Mouse (Mus musculus): Measurements from ENCODE around the gene Ttc41. TPM values are rescaled to one million over a fixed set of nuclear protein-coding genes. Genes with fewer than 3 reads are reported as not detected.

The Ttc41 gene
- polyA plus RNA-seq, 1 experiment from 2014 or later, result 2.0 TPM

DNA sequence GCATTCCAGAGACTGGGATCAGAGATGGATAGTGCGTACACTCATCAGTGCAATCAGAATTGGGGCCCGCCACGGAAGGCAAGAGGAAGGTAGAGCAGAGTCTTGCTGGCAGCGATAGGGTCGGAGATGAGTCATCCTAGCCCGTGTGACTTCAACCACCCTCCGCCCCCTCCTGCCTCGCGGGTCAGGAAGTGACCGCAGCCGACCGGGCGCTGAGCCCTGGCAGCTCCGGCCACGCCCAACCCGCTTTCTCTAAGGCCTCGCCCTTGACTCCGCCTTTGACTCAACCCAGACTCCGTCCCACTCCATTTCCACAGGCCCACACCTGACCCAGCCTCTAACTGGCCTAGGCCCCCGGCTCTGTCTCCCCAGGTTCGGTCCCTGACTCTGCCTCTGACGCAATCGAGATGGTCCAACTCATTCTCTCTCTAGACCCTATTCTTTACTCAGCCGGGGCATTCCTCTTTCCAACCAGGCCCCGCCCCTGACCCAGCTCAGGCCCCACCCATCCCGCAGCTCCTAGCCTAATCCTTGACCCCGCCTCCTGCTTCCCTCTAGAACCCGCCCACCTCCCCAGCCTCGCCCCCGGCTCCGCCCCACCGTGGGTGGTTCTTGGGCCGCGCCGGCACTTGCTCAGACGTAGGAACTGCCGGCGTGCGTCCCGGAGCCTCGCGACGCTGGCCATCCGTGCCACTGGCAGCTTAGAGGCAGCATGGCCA is 72.9 kb downstream of the Ttc41 start, which contains the start of gene Nt5dc3:
Gene Nt5dc3, plus strand, starts transcription at position 608 of the 719 bp plus-strand sequence.
- Histone ChIP-seq H3K27ac (ENCODE audit: low read depth, low read length) (peak within 1 kb of the TSS; percentile 63), H3K27me3 (replicated peaks; ENCODE audit: control insufficient read depth, insufficient read depth, low read length) (no peaks in the 10 kb centered on the region), H3K4me2 (ENCODE audit: low read length) (peak within 1 kb of the TSS; percentile 86), H3K9me3 (ENCODE audit: control insufficient read depth, low read length) (no peaks in the 10 kb centered on the region), H3K4me1 (ENCODE audit: control insufficient read depth, insufficient read depth, low read depth, low read length) (peaks cover 16% of the 10 kb centered on the region), H3K9ac (ENCODE audit: low read depth, low read length) (peak within 1 kb of the TSS; percentile 78), H3K4me3 (ENCODE audit: low read length) (peak within 1 kb of the TSS; percentile 88), H3K36me3 (ENCODE audit: control insufficient read depth, insufficient read depth, low read length) (no peaks in the 10 kb centered on the region)
- peak; percentile 96 for ATAC-seq
- WGBS, result under 1% methylated on average over 44 of the region's 44 CpGs

DNA sequence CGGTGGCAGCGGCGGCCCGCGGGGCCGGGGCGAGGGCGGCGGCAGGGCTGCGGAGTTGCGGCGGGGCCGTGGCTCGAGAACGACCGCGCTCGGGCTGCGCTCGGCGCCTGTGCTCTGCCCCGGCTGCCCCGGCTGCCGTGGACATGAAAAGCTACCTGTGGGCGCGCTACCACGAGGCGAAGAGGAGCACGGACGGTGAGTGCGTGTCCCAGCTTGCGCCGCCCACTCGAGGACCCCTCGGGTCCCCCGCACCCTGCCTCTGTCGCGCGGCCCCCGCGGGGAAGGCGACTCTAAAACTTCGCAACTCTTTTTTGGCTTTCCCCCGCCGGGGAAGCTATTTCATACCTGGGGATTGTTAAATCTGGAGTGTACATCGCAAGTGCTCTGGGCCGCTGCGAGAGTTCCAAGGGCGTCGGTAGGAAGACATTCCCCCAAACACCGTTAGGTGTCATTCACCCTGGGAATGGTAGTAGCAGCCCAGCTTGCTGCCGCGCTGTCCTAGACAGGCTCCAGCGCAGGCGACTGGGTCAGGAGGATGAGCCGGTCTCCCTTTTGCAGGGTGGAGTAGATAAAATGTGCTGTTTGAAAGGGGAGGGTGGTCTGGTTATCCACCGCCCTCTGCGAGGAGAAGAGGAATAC is 73.6 kb downstream of the Ttc41 start:
- peak; percentile 66 for ATAC-seq
- H3K9me3 ChIP-seq (ENCODE audit: control insufficient read depth, low read length), result no peaks in the 10 kb centered on the region
- peak overlapping the region; percentile 78 for H3K9ac ChIP-seq (ENCODE audit: low read depth, low read length)
- H3K4me3 ChIP-seq (ENCODE audit: low read length), result peak overlapping the region; percentile 88
- under 1% methylated on average over 57 of the region's 58 CpGs for WGBS
- no peaks in the 10 kb centered on the region for H3K27me3 ChIP-seq (replicated peaks; ENCODE audit: control insufficient read depth, insufficient read depth, low read length)
- H3K4me2 ChIP-seq (ENCODE audit: low read length), result peak overlapping the region; percentile 86
- peaks cover 16% of the 10 kb centered on the region for H3K4me1 ChIP-seq (ENCODE audit: control insufficient read depth, insufficient read depth, low read depth, low read length)
- H3K27ac ChIP-seq (ENCODE audit: low read depth, low read length), result peak overlapping the region; percentile 63
- no peaks in the 10 kb centered on the region for H3K36me3 ChIP-seq (ENCODE audit: control insufficient read depth, insufficient read depth, low read length)

DNA sequence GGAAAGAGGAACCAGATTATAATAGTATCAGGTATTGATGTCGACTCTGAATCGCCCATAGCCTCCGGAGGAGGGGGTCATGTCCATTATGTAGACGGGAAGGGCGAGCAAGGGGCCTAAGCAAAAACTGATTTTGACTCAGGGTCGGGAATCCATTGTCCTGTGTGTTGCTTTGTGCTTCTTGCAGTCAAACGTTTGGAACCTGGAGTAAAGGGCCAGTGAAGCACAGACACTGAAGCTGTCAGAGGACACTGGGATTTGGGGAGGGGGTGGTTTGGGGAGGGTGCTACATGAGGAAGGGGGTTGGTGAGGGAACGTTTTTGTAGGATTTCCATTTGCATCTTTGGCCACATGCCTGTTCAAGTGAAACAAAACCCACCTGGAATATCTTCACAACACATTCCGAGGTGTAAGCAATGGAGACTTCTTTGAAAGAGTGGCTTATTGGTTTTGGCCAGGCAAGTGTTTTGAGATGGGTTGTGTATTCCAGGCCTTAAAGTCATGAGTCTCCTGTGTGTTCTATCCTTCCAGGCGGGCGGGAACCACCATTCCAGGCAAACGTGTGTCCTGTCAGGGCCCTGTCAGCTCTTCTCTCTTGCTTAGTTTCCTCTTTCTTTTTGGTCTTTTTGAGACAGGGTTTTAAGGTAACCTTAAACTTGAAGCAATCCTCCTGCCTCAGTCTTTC is 74.3 kb downstream of the Ttc41 start:
- H3K4me3 ChIP-seq (ENCODE audit: low read length), result peak overlapping the region; percentile 88
- WGBS, result 15% methylated on average over 12 of the region's 12 CpGs
- peak overlapping the region; percentile 86 for H3K4me2 ChIP-seq (ENCODE audit: low read length)
- H3K4me1 ChIP-seq (ENCODE audit: control insufficient read depth, insufficient read depth, low read depth, low read length), result peaks cover 16% of the 10 kb centered on the region
- H3K9me3 ChIP-seq (ENCODE audit: control insufficient read depth, low read length), result no peaks in the 10 kb centered on the region
- ATAC-seq, result no peak
- H3K27ac ChIP-seq (ENCODE audit: low read depth, low read length), result peak overlapping the region; percentile 63
- no peaks in the 10 kb centered on the region for H3K36me3 ChIP-seq (ENCODE audit: control insufficient read depth, insufficient read depth, low read length)
- H3K27me3 ChIP-seq (replicated peaks; ENCODE audit: control insufficient read depth, insufficient read depth, low read length), result no peaks in the 10 kb centered on the region
- peak overlapping the region; percentile 78 for H3K9ac ChIP-seq (ENCODE audit: low read depth, low read length)

DNA sequence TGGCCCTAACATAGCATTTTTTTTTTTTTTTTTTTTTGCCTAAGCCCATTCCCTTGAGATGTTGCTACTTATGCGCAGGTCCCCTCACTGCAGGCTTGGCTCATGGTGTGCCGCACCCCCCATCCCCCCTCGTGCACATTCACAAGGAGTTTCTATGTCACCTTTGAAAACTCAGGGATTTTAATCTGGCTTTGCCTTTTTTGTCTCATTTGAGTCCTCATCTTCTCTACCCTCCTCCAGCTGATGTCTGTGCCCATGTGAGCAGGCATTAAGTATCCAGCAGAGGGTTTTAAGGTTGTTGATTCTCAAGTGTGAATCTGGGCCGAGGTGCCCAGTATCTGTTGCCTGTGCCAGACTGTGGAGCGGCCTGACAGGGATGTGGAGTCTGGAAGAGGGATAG is 76.0 kb downstream of the Ttc41 start:
- Histone ChIP-seq H3K36me3 (ENCODE audit: control insufficient read depth, insufficient read depth, low read length) (no peaks in the 10 kb centered on the region), H3K4me1 (ENCODE audit: control insufficient read depth, insufficient read depth, low read depth, low read length) (peaks cover 16% of the 10 kb centered on the region), H3K4me3 (ENCODE audit: low read length) (no peak overlapping the region), H3K27me3 (replicated peaks; ENCODE audit: control insufficient read depth, insufficient read depth, low read length) (no peaks in the 10 kb centered on the region), H3K27ac (ENCODE audit: low read depth, low read length) (no peak overlapping the region), H3K4me2 (ENCODE audit: low read length) (peak overlapping the region; percentile 22; the same call in 1 of the 2 replicates), H3K9ac (ENCODE audit: low read depth, low read length) (no peak overlapping the region), H3K9me3 (ENCODE audit: control insufficient read depth, low read length) (no peaks in the 10 kb centered on the region)
- WGBS, result 45% methylated on average over 5 of the region's 5 CpGs
- no peak for ATAC-seq

DNA sequence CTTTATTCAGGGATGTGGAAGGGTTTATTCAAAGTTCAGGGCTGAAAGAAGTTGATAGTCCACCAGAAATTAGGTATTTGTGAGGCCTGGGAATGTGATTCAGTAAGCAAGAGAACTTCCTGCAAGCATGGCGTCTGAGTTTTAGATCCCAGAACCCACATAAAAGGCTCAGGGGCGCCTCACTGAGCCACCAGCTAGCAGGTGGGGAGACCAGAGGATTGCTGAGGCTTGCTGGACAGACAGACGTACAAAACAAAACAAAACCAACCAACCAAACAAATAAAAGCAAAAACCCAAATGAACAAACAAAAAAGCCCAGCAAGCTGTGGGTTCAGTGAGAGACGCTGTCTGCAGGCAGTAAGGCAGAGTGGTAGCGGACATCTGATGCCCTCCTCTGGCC is 77.0 kb downstream of the Ttc41 start:
- Histone ChIP-seq H3K4me1 (ENCODE audit: control insufficient read depth, insufficient read depth, low read depth, low read length) (peaks cover 16% of the 10 kb centered on the region), H3K27ac (ENCODE audit: low read depth, low read length) (no peak overlapping the region), H3K27me3 (replicated peaks; ENCODE audit: control insufficient read depth, insufficient read depth, low read length) (no peaks in the 10 kb centered on the region), H3K36me3 (ENCODE audit: control insufficient read depth, insufficient read depth, low read length) (no peaks in the 10 kb centered on the region), H3K4me2 (ENCODE audit: low read length) (no peak overlapping the region), H3K9ac (ENCODE audit: low read depth, low read length) (no peak overlapping the region), H3K4me3 (ENCODE audit: low read length) (no peak overlapping the region), H3K9me3 (ENCODE audit: control insufficient read depth, low read length) (no peaks in the 10 kb centered on the region)
- 55% methylated on average over 5 of the region's 5 CpGs for WGBS
- no peak for ATAC-seq

DNA sequence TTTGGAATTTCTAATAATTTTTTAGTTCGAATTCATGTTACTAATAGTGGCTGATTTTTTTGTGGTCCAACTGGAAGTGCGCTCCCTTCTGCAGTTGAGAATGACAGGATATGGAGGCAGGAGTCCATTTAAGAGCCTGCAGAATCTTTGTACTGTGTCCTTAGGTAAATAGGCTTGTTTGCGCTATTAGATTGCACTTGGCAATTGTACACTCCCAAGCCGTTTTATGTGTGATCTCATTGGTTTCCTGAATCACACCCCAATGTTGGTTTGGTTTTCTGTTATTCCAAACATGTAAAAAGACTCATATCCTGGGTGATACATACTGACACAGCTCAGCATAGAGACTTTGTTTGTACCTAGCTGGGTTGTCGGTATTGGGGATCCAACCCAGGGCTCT is 78.0 kb downstream of the Ttc41 start:
- H3K4me2 ChIP-seq (ENCODE audit: low read length), result no peak overlapping the region
- H3K4me3 ChIP-seq (ENCODE audit: low read length), result no peak overlapping the region
- 86% methylated on average over 5 of the region's 5 CpGs for whole genome bisulfite sequencing
- no peaks in the 10 kb centered on the region for H3K9me3 ChIP-seq (ENCODE audit: control insufficient read depth, low read length)
- H3K27ac ChIP-seq (ENCODE audit: low read depth, low read length), result no peak overlapping the region
- H3K4me1 ChIP-seq (ENCODE audit: control insufficient read depth, insufficient read depth, low read depth, low read length), result peaks cover 12% of the 10 kb centered on the region
- no peaks in the 10 kb centered on the region for H3K36me3 ChIP-seq (ENCODE audit: control insufficient read depth, insufficient read depth, low read length)
- no peaks in the 10 kb centered on the region for H3K27me3 ChIP-seq (replicated peaks; ENCODE audit: control insufficient read depth, insufficient read depth, low read length)
- H3K9ac ChIP-seq (ENCODE audit: low read depth, low read length), result no peak overlapping the region
- no peak for ATAC-seq

DNA sequence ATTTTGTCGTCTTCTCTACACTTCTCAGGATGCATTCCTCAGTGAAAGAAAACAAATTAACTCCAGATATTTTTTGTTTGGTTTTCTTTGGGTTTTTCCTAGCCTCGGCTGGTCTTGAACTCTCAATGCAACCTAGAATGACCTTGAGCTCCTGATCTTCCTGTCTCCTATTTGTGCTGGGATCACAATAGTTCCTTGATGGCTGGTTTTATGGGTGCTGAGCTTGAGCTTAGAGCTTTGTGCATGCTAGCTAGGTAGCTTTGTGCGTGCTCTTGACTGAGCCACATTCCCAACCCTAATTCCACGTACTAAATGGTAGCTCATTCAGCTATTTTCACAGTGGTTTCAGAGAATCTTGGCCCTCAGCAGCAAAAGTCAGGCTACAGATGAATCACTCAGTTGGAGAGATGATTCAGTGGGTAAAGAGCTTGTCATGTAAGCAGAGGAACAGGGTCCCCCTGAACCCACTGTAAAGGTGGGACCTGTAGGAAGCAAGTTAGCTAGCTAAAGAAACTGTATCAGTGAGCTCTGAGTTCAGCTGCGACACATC is 78.6 kb downstream of the Ttc41 start:
- no peaks in the 10 kb centered on the region for H3K36me3 ChIP-seq (ENCODE audit: control insufficient read depth, insufficient read depth, low read length)
- H3K4me3 ChIP-seq (ENCODE audit: low read length), result no peak overlapping the region
- WGBS, result 89% methylated on average over 5 of the region's 5 CpGs
- ATAC-seq, result no peak
- H3K4me2 ChIP-seq (ENCODE audit: low read length), result no peak overlapping the region
- no peak overlapping the region for H3K9ac ChIP-seq (ENCODE audit: low read depth, low read length)
- peaks cover 12% of the 10 kb centered on the region for H3K4me1 ChIP-seq (ENCODE audit: control insufficient read depth, insufficient read depth, low read depth, low read length)
- no peaks in the 10 kb centered on the region for H3K9me3 ChIP-seq (ENCODE audit: control insufficient read depth, low read length)
- H3K27me3 ChIP-seq (replicated peaks; ENCODE audit: control insufficient read depth, insufficient read depth, low read length), result no peaks in the 10 kb centered on the region
- H3K27ac ChIP-seq (ENCODE audit: low read depth, low read length), result no peak overlapping the region

DNA sequence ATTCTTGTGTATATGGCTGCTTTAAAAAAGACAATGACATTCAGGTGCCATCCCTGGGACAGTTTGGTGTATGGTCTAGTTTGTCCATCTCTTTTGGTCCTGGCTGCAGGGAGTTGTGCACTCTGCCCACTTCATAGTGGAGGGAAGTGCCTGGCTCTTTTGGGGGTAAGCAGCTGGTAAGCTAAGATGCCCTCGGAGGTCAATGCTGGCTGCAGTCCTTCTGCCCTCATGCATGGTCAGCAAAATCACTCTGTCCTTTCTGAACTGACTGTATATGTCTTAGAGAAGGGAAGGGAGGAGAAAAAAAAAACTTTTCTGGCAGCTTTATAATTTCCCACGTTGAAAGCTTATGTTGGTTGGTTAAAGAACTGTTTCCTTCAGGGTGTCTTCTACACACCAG is 79.8 kb downstream of the Ttc41 start:
- Histone ChIP-seq H3K4me2 (ENCODE audit: low read length) (no peak overlapping the region), H3K36me3 (ENCODE audit: control insufficient read depth, insufficient read depth, low read length) (no peaks in the 10 kb centered on the region), H3K4me1 (ENCODE audit: control insufficient read depth, insufficient read depth, low read depth, low read length) (peaks cover 12% of the 10 kb centered on the region), H3K27me3 (replicated peaks; ENCODE audit: control insufficient read depth, insufficient read depth, low read length) (no peaks in the 10 kb centered on the region), H3K4me3 (ENCODE audit: low read length) (no peak overlapping the region), H3K9ac (ENCODE audit: low read depth, low read length) (no peak overlapping the region), H3K9me3 (ENCODE audit: control insufficient read depth, low read length) (no peaks in the 10 kb centered on the region), H3K27ac (ENCODE audit: low read depth, low read length) (no peak overlapping the region)
- 78% methylated on average over 2 of the region's 2 CpGs for WGBS
- no peak for ATAC-seq

DNA sequence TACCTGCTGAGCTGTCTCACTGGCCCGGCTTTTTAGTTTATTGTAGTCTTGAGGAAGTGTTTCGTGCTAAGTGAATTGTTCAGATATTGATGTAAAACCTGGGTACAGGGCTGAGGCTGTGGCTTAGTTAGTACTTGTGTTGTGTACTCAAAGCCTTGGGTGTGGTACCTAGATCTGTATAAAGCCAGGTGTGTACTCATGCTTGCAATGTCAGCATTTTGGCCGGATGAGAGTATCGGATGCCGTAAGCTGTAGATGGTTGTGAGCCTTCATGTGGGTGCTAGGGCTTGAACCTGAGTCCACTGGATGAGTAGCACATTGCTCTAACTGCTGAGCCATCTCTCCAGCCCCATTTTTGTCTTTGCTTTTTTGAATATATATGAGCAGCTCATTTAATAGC is 80.5 kb downstream of the Ttc41 start:
- Histone ChIP-seq H3K9me3 (ENCODE audit: control insufficient read depth, low read length) (no peaks in the 10 kb centered on the region), H3K36me3 (ENCODE audit: control insufficient read depth, insufficient read depth, low read length) (no peaks in the 10 kb centered on the region), H3K4me2 (ENCODE audit: low read length) (no peak overlapping the region), H3K4me3 (ENCODE audit: low read length) (no peak overlapping the region), H3K4me1 (ENCODE audit: control insufficient read depth, insufficient read depth, low read depth, low read length) (peaks cover 6% of the 10 kb centered on the region), H3K9ac (ENCODE audit: low read depth, low read length) (no peak overlapping the region), H3K27me3 (replicated peaks; ENCODE audit: control insufficient read depth, insufficient read depth, low read length) (no peaks in the 10 kb centered on the region), H3K27ac (ENCODE audit: low read depth, low read length) (no peak overlapping the region)
- no peak for ATAC-seq
- 94% methylated on average over 5 of the region's 5 CpGs for WGBS
